Mouse (Mus musculus): ENCODE data around the gene Fbxo2. TPM values are rescaled to one million over a fixed set of nuclear protein-coding genes. Genes with fewer than 3 reads are reported as not detected.
"Not testable (repeated sequence)": the region's sequence is repeated elsewhere in the genome, so short reads cannot be mapped to it uniquely, and the experiment has no call there.

Fbxo2 gene
- total RNA-seq, 2 experiments from 2014 or later = 97.4 to 116 TPM

GRCm38 (mm10) chr4:148170842-148171241 is 10.4 kb downstream of the Fbxo2 start:
- DNase-seq (ENCODE audit: extremely low spot score in 1 of 2, low spot score in 1 of 2) = peak; percentile 39 to 69

DNA sequence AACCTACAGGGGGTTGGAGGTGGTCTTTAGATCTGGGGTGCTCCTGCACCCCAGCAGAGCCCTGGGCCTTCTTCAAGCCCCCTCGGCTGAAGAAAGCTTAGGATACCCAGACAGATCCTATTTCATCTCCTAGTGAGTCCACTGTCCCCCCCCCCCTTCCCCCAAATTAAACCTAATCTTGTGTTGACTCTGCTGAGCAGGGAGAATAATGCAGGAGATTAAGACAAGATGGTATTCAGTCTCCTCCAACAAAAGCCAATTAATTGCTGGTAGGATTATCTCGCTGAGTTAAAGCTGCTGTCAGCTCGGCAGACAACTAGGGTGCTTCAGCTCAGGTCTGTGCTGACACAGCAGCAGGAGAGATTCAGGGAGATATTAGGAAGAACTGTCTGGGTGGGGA is 10.8 kb downstream of the Fbxo2 start:
- DNase-seq (ENCODE audit: extremely low spot score in 1 of 2, low spot score in 1 of 2) = no peak

DNA sequence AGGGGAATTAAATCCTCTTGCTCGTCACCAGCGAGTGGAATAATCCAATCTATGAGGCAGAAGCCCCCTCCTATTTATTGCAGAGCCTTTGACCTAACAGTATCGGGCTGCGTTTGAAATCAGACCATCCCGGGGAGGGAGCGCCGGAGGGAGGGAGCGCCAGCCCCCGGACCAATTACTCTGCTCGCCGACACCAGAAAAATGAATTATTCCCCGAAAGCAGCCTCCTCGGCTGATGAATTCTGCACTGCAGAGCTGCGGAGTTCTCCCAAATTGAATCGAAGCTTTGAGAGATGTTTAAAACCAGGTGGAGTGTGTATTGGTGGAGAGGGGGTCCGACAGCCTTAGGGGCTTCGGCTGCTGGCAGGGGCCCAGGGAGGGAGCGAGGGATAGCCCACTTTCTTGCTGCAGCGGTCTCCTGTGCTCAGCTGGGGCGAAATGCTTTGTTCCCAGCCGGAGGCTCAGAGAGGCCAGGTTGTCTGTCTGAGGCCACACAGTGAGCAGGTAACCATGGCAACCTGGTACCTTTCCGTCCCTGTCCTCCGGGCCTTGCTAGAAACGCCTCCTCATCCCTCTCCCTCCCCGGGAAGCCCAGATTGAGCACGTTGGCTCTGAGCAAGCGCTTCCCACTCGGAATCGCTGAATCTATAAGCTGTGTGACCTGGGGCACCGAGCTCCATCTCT is 13.5 kb downstream of the Fbxo2 start:
- peak; percentile 36 to 39 for DNase-seq (ENCODE audit: extremely low spot score in 1 of 2, low spot score in 1 of 2)

GRCm38 (mm10) chr4:148174495-148174862 is 14.1 kb downstream of the Fbxo2 start:
- no peak for DNase-seq (ENCODE audit: extremely low spot score in 1 of 2, low spot score in 1 of 2)

- not testable (repeated sequence) for DNase-seq (ENCODE audit: extremely low spot score in 1 of 2, low spot score in 1 of 2)
Measured at GRCm38 (mm10) chr4:148176603-148177002, 16.2 kb downstream of the Fbxo2 start.

DNA sequence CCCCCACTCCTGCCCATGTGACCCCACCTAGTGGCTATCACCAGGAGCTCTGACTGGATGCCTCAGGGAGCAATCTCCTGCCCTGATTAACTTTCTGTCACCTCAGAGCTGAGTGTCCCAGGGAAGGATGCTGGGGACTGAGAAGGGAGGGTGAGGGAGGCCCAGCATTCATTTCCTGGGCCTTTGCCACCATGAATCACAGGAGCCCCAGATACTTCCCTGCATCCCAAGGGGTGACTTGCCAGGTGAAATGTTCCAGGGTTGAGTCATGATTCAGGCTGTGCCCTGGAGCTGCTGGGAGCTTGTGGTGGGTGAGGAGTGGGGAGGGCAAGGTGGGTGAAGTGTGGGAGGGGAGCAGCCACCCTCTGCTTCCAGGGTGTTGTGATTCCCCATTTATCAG is 17.3 kb downstream of the Fbxo2 start:
- no peak for DNase-seq (ENCODE audit: extremely low spot score in 1 of 2, low spot score in 1 of 2)

DNA sequence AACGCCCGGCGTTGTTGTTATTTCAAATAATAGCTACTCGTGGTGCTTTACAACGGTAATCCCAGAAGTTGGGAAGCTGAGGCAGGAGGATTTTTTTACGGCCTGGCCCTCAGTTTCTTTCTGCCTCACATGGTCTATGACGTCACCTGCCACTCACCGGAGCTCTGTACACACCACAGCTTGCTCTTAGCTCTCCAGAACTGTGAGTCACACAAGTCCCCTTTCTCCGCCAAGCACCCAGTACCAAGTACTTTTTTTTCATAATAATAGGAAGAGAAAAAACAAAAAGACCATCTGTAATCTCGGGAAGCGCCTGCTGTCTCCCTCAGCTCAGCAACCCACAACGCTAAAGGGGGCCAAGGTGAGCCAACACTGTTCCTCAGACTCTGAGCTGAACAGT is 21.1 kb downstream of the Fbxo2 start:
- no peak for DNase-seq (ENCODE audit: extremely low spot score in 1 of 2, low spot score in 1 of 2)

- no peak for DNase-seq (ENCODE audit: extremely low spot score in 1 of 2, low spot score in 1 of 2)
Measured at GRCm38 (mm10) chr4:148182363-148182762, 21.9 kb downstream of the Fbxo2 start.

DNA sequence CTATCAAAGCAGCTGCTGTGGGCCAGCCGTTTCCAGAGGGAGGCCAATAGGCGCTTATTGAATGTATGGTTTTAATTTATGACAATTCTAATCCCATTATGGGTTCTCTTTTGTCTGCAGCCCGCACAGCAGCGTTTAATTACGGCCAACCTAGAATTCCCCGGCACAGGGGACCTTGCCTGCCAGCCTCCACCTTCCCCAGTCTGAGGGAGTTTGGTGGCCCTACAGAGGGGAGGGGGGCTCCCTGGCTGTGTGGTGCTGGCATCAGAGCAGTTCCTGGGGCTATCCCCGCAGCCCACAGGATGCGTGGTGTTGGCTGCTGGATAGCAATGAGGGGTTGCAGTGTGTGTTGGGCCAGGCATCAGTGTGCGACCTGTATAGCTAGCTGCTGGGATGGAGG is 24.1 kb downstream of the Fbxo2 start:
- DNase-seq (ENCODE audit: extremely low spot score in 1 of 2, low spot score in 1 of 2) = no peak

DNA sequence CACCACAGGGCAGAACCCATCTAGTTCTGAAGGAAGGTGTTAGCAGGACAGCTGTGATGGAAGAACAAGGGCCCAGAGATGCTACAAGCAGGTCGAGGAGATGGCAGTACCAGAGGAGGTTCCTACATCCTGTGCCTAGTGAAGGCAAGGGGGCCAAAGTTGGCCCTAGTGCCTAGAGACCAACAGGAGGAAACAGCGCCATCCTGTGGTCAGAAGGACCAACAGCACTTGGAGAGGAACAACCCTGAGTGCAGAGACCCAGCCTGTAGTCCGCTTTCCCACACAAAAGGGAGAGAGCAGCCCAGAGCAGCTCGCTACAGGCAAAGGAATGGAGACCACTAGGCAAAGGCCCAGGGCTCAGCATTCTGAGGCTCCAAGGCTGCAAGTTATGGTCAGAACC is 25.4 kb downstream of the Fbxo2 start:
- no peak for DNase-seq (ENCODE audit: extremely low spot score in 1 of 2, low spot score in 1 of 2)

GRCm38 (mm10) chr4:148188767-148189166 is 28.3 kb downstream of the Fbxo2 start:
- DNase-seq (ENCODE audit: extremely low spot score in 1 of 2, low spot score in 1 of 2) = not testable (repeated sequence)

GRCm38 (mm10) chr4:148192707-148193245 is 32.4 kb downstream of the Fbxo2 start:
- DNase-seq (ENCODE audit: extremely low spot score in 1 of 2, low spot score in 1 of 2) = no peak

- DNase-seq (ENCODE audit: extremely low spot score in 1 of 2, low spot score in 1 of 2) = no peak
Measured at GRCm38 (mm10) chr4:148194400-148194799, 34.0 kb downstream of the Fbxo2 start.

- no peak for DNase-seq (ENCODE audit: extremely low spot score in 1 of 2, low spot score in 1 of 2)
Measured at GRCm38 (mm10) chr4:148198721-148199120, 38.3 kb downstream of the Fbxo2 start.

GRCm38 (mm10) chr4:148203557-148203956 is 43.1 kb downstream of the Fbxo2 start:
- no peak for DNase-seq (ENCODE audit: extremely low spot score in 1 of 2, low spot score in 1 of 2)

GRCm38 (mm10) chr4:148204061-148204872 is 43.8 kb downstream of the Fbxo2 start:
- DNase-seq (ENCODE audit: extremely low spot score in 1 of 2, low spot score in 1 of 2) = no peak

DNA sequence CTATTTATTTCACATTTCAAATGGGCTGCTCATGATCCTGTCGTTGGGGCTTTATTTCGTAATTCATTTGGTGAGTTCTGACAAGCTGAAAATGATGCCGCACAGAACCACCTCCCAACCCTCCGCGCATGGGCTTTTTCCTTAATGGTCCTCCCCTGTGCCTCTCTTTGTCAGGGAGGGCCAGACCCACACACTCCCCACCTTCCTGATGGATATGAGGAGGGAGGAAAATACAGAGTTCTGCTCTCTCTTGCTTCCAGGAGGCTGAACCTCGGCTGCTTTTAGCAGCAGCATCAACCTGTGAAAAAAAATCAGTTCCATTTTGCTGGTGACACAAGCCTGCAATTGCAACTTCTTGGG is 44.4 kb downstream of the Fbxo2 start:
- DNase-seq (ENCODE audit: extremely low spot score in 1 of 2, low spot score in 1 of 2) = no peak

DNA sequence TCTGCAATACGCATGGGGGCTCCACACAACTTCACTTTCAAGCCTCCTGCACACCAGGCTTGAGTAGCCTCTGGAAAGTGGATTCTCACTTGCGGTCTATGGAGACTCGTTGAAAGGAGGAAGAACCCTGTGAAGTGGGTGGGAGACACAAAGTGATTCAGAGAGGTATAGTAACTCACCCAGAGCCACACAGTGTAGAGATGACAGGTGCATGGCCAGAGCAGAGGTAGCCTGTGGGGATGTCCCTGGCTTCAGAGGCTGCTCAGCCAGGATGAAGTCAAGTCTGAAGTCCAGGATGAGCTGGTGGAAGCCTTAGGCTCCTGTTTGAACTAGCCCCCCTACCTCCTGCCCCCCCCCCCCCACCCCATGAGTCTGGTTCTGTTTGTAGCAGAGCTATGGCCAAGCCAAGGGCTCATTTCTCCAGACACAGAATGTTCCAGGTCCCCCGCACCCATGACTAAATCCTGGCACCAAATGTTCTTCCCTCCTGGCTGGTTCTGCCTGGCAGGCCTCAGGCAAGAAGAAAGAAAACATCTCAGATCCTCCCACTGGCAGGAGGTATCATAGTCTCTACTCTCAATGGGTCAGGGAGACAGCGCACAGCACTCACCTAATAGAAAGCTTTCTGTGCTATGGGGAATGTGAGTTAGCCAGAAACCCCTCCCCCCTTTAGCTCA is 54.2 kb downstream of the Fbxo2 start:
- DNase-seq (ENCODE audit: extremely low spot score in 1 of 2, low spot score in 1 of 2) = peak in 1 of 2 experiments; percentile 37

DNA sequence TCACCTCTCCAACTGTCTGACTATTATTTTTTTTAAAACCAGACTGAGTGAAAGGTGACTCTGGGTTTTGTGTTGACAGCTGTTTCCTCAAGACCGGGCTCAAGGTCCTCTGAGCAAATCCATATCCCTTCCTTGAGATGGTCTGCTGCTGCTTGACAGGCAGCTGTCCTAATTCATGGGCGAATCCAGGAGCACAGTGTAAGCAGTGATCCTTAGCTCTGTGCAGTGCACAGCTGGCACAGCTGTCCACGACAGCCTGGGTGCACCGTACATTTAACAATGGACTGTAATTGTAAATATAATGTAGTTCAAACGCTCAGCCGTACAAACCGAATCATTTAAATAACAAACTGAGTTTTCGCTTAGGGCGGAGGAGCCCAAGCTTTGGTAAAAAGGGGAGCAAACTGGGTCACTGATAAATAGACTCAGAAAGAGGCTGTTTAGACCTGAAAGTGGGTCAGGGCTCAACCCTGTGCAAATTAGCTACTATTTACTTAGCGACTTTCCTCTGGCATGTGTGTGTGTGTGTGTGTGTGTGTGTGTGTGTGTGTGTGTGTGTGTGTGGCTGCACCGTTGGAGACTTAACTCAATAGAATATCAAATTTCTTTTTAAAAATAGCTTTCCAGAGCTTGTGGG is 55.0 kb downstream of the Fbxo2 start:
- DNase-seq (ENCODE audit: extremely low spot score in 1 of 2, low spot score in 1 of 2) = no peak

Measured in layer of hippocampus, postnatal 25 days (tissue).